Mouse (Mus musculus) embryonic facial prominence, embryonic 11.5 days (tissue): ENCODE measurements around the gene Rasgef1b. TPM values are rescaled to one million over a fixed set of nuclear protein-coding genes. Genes with fewer than 3 reads are reported as not detected.

ENCODE experiments used
- ATAC-seq: fragments of 200-750 bp; cut with Nextera tagmentation; replicated peaks from 2 replicates; pipeline ENCODE4 v1.8.0; 2017; ENCODE audit warnings: low read depth; ENCODE audit not compliant: insufficient number of reproducible peaks, low FRiP score, low TSS enrichment
- DNase-seq: peaks from one replicate; pipeline ENCODE4 v3.0.0-alpha.2; 2015; ENCODE audit warnings: low spot score
- H3K27ac ChIP-seq: fragments of 300-500 bp; sonication (generic); replicated peaks from 2 replicates; pipeline ENCODE4 v1.5.1; 2014; ENCODE audit warnings: mild to moderate bottlenecking, low read depth, low read length, control low read depth
- H3K27me3 ChIP-seq: fragments of 300-500 bp; sonication (generic); 2 replicates; pipeline ENCODE4 v1.6.1; 2014; ENCODE audit warnings: mild to moderate bottlenecking, low read length, moderate library complexity, mixed read lengths; ENCODE audit not compliant: control insufficient read depth, insufficient read depth
- H3K36me3 ChIP-seq: fragments of 300-500 bp; sonication (generic); replicated peaks from 2 replicates; pipeline ENCODE4 v1.6.1; 2014; ENCODE audit warnings: low read depth, mild to moderate bottlenecking, low read length, moderate library complexity, mixed read lengths; ENCODE audit not compliant: control insufficient read depth, insufficient read depth
- H3K4me1 ChIP-seq: fragments of 300-500 bp; sonication (generic); 2 replicates; pipeline ENCODE4 v1.6.1; 2014; ENCODE audit warnings: low read length, mixed read lengths; ENCODE audit not compliant: control insufficient read depth, insufficient read depth
- H3K4me2 ChIP-seq: fragments of 300-500 bp; sonication (generic); 2 replicates; pipeline ENCODE4 v1.6.1; 2014; ENCODE audit warnings: low read depth, mild to moderate bottlenecking, control low read depth, low read length, moderate library complexity
- H3K4me3 ChIP-seq: fragments of 300-500 bp; sonication (generic); 2 replicates; pipeline ENCODE4 v1.5.1; 2014; ENCODE audit warnings: low read depth, low read length, control low read depth
- H3K9ac ChIP-seq: fragments of 300-500 bp; sonication (generic); replicated peaks from 2 replicates; pipeline ENCODE4 v1.6.1; 2014; ENCODE audit warnings: mild to moderate bottlenecking, control low read depth, low read length
- H3K9me3 ChIP-seq: fragments of 300-500 bp; sonication (generic); replicated peaks from 2 replicates; pipeline ENCODE4 v1.6.1; 2016; ENCODE audit warnings: mild to moderate bottlenecking, low read length, inconsistent platforms, mixed read lengths; ENCODE audit not compliant: control insufficient read depth
- WGBS: fragments of 180-500 bp; shearing (Covaris S2); extraction: QIAGEN DNeasy Blood & Tissue Kit; methylation state at CpG from one replicate; pipeline ENCODE4 v1.1.7; 2014; 5-methylcytosine and 5-hydroxymethylcytosine counted together
- polyA plus RNA-seq: library from polyadenylated mRNA; unstranded; fragments of >200 nt; fragmentation: Nextera tagmentation; extraction: Ambion mirVana; gene quantifications from 2 replicates; pipeline ENCODE4 v1.2.1, GENCODE M21; 2014

The Rasgef1b gene
- polyA plus RNA-seq, 1 experiment from 2014 or later = 14.2 TPM

- Histone ChIP-seq H3K9me3 (no peaks in the 10 kb centered on the region), H3K4me2 (no peak overlapping the region), H3K4me3 (no peak overlapping the region), H3K4me1 (no peaks in the 10 kb centered on the region; the same call in 1 of the 2 replicates), H3K36me3 (no peaks in the 10 kb centered on the region), H3K9ac (no peak overlapping the region), H3K27ac (no peak overlapping the region), H3K27me3 (no peaks in the 10 kb centered on the region)
- no peak for ATAC-seq
- WGBS = 78% methylated on average over 13 of the region's 13 CpGs
- DNase-seq = no peak
Measured at GRCm38 (mm10) chr5:99383783-99384281, 345.0 kb downstream of the Rasgef1b start.

GRCm38 (mm10) chr5:99382786-99383185, 346.1 kb downstream of the Rasgef1b start:
- H3K4me3 ChIP-seq = no peak overlapping the region
- H3K27me3 ChIP-seq = no peaks in the 10 kb centered on the region
- H3K9me3 ChIP-seq = no peaks in the 10 kb centered on the region
- no peak overlapping the region for H3K4me2 ChIP-seq
- no peaks in the 10 kb centered on the region for H3K36me3 ChIP-seq
- no peak overlapping the region for H3K9ac ChIP-seq
- ATAC-seq = no peak
- WGBS = 72% methylated on average over 5 of the region's 5 CpGs
- H3K4me1 ChIP-seq = no peaks in the 10 kb centered on the region; the same call in 1 of the 2 replicates
- H3K27ac ChIP-seq = no peak overlapping the region
- DNase-seq = no peak

- no peak overlapping the region for H3K4me3 ChIP-seq
- H3K9ac ChIP-seq = no peak overlapping the region
- H3K27ac ChIP-seq = no peak overlapping the region
- no peak overlapping the region for H3K4me2 ChIP-seq
- H3K4me1 ChIP-seq = no peaks in the 10 kb centered on the region; the same call in 1 of the 2 replicates
- ATAC-seq = no peak
- no peaks in the 10 kb centered on the region for H3K36me3 ChIP-seq
- no peaks in the 10 kb centered on the region for H3K9me3 ChIP-seq
- H3K27me3 ChIP-seq = no peaks in the 10 kb centered on the region
- DNase-seq = no peak
- WGBS = 78% methylated on average over 2 of the region's 2 CpGs
Measured at GRCm38 (mm10) chr5:99381639-99382038, 347.2 kb downstream of the Rasgef1b start.

GRCm38 (mm10) chr5:99380882-99381281, 348.0 kb downstream of the Rasgef1b start:
- Histone ChIP-seq H3K4me1 (no peaks in the 10 kb centered on the region; the same call in 1 of the 2 replicates), H3K27me3 (no peaks in the 10 kb centered on the region), H3K9me3 (no peaks in the 10 kb centered on the region), H3K36me3 (no peaks in the 10 kb centered on the region), H3K9ac (no peak overlapping the region), H3K4me2 (no peak overlapping the region), H3K4me3 (no peak overlapping the region), H3K27ac (no peak overlapping the region)
- ATAC-seq (no peak), DNase-seq (no peak)
- 90% methylated on average over 9 of the region's 9 CpGs for WGBS

- Histone ChIP-seq H3K4me1 (no peaks in the 10 kb centered on the region; the same call in 1 of the 2 replicates), H3K9me3 (no peaks in the 10 kb centered on the region)
- WGBS = 51% methylated on average over 12 of the region's 12 CpGs
Measured at GRCm38 (mm10) chr5:99380166-99380565, 348.7 kb downstream of the Rasgef1b start.

GRCm38 (mm10) chr5:99378437-99379226, 350.2 kb downstream of the Rasgef1b start:
- Histone ChIP-seq H3K4me3 (no peak overlapping the region), H3K27ac (no peak overlapping the region), H3K9me3 (no peaks in the 10 kb centered on the region), H3K4me1 (no peaks in the 10 kb centered on the region), H3K36me3 (no peaks in the 10 kb centered on the region), H3K4me2 (no peak overlapping the region), H3K9ac (no peak overlapping the region), H3K27me3 (no peaks in the 10 kb centered on the region)
- DNase-seq (peak; percentile 30), ATAC-seq (no peak)
- WGBS = 57% methylated on average over 11 of the region's 11 CpGs

More at GRCm38 (mm10) chr5:99380166-99380565, 348.7 kb downstream of the Rasgef1b start:
- Histone ChIP-seq H3K36me3 (no peaks in the 10 kb centered on the region), H3K27ac (no peak overlapping the region), H3K4me2 (no peak overlapping the region), H3K27me3 (no peaks in the 10 kb centered on the region), H3K9ac (no peak overlapping the region), H3K4me3 (no peak overlapping the region)
- ATAC-seq (no peak), DNase-seq (no peak)

GRCm38 (mm10) chr5:99375725-99376124, 353.1 kb downstream of the Rasgef1b start:
- H3K9me3 ChIP-seq = no peaks in the 10 kb centered on the region
- no peaks in the 10 kb centered on the region for H3K36me3 ChIP-seq
- 77% methylated on average over 7 of the region's 7 CpGs for WGBS
- H3K4me3 ChIP-seq = no peak overlapping the region
- H3K27ac ChIP-seq = no peak overlapping the region
- H3K4me2 ChIP-seq = no peak overlapping the region
- H3K4me1 ChIP-seq = no peaks in the 10 kb centered on the region
- DNase-seq (no peak), ATAC-seq (no peak)
- H3K27me3 ChIP-seq = no peaks in the 10 kb centered on the region
- H3K9ac ChIP-seq = no peak overlapping the region

- no peak overlapping the region for H3K9ac ChIP-seq
- no peaks in the 10 kb centered on the region for H3K36me3 ChIP-seq
- H3K4me2 ChIP-seq = no peak overlapping the region
- no peak overlapping the region for H3K4me3 ChIP-seq
- no peaks in the 10 kb centered on the region for H3K27me3 ChIP-seq
- 92% methylated on average over 6 of the region's 6 CpGs for WGBS
- ATAC-seq (no peak), DNase-seq (no peak)
- H3K4me1 ChIP-seq = no peaks in the 10 kb centered on the region
- no peaks in the 10 kb centered on the region for H3K9me3 ChIP-seq
- H3K27ac ChIP-seq = no peak overlapping the region
Measured at GRCm38 (mm10) chr5:99374460-99374859, 354.4 kb downstream of the Rasgef1b start.
